Mouse (Mus musculus) heart, adult 8-10 months (tissue): ENCODE data around the gene Eif3i. TPM values are rescaled to one million over a fixed set of nuclear protein-coding genes. Genes with fewer than 3 reads are reported as not detected.

ENCODE experiments used
- DNase-seq: peaks from one replicate; pipeline ENCODE4 v3.0.0; 2022; ENCODE audit warnings: low spot score
- total RNA-seq, 4 experiments: library from RNA; stranded (reverse); gene quantifications; 2 replicates each; pipeline ENCODE4 v1.2.4; 2022

Eif3i gene
- total RNA-seq, 4 experiments from 2014 or later: 118 to 136 (median 130) TPM

DNA sequence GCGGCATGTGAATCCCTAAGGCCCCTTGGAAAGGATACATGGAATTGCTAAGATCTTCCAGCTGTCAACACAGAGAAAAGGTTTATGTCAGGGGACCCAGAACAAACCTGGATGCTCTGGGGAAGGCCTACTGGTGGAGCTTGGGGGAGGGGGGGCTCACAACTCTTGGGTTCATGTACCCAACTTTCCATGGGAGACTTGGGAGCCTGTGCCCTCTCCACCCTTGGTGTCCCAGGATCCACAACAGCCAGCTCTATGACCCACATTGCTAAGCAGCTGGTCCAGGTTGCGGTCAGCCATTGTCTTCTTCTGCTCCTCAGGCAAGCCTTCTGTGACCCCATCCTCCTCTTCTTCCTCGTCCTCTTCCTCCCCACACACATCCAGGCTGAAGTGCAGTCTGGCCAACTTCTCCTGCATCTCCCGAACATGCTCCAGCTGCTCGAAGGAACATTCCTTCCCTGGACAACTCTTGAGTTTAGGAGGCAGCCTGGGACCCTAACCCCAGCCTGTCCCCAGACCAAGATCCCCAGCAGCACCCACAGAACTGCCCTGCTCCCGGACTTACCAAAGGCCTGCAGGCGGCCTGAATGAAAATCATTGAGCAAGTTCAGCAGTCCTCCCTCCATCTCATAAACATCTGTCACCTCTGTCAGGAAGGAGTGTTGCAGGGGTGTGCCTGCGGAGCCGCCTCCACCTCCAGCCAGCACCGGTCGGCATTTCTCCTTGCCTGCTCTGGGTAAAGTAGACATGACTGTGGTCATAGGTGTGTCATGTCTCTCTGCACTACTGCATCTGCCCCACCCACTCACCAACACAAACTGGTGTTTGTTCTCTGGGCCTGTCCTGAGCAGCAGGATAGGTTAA lies 20.2 kb upstream of the Eif3i start:
- DNase-seq: no peak

DNA sequence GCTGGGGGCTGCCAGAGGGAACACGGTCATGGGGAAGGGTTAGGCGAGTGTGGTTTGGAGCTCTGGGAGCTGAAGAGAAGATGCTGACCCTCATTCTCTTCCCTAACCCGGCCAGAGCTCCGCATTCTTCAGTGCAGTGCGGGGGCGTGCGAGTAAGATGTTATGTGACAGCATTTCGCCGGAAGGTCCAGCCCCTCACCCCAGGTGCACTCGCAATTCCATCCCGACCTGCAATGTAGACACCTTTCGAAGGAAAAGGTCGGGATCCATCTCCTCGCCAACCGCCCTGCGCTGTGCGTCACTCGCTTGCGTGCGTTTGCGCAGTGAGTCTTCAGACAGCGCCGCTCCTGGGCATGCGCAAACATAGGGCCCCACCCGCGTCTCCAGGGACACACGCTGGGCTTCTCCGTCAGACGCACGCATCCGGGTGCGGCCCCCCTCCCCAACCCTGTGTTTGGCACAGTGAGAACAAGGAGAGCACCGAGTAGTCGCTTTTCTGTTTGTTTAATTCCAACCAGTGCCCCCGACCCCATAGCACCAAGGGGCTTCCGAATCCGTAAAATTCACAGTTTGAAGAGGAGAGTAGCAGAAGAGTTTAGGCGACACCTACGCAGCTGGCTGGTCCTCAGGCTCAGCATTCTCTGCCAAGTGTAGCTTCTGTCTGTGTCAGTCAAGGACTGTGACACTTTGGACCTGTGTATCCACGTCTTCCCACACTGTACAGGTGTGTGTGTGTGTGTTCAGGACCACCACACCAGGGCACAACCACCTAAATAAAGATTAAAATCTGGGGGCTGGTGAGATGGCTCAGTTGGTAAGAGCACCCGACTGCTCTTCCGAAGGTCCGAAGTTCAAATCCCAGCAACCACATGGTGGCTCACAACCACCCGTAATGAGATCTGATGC lies 18.6 kb upstream of the Eif3i start, which contains the start of gene Iqcc:
TSS of gene Iqcc (minus strand) at position 314 of the 906 bp plus-strand sequence.
- DNase-seq: peak; percentile 97

DNA sequence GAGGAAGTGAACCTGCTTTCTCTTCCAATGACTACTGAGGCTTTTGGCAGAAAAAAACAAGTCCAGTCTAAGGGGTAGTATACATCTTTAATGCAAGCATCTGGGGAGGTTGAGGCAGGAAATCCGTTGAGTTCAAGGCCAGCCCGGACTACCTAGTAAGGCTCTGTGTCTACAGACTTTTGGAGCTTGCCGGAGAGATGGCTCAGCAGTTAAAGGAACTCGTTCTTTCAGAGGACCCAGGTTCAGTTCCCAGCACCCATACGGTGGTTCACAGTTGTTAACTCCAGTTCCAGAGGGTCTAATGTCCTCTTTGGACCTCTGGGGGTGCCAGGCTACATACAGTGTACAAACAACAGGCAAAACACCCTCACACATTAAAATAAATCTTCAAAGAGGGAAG lies 17.6 kb upstream of the Eif3i start:
- DNase-seq: no peak

- no peak for DNase-seq
Observed at GRCm38 (mm10) chr4:129617121-129617641, 16.7 kb upstream of the Eif3i start.

- DNase-seq: no peak
Observed at GRCm38 (mm10) chr4:129616631-129617030, 16.2 kb upstream of the Eif3i start.

DNA sequence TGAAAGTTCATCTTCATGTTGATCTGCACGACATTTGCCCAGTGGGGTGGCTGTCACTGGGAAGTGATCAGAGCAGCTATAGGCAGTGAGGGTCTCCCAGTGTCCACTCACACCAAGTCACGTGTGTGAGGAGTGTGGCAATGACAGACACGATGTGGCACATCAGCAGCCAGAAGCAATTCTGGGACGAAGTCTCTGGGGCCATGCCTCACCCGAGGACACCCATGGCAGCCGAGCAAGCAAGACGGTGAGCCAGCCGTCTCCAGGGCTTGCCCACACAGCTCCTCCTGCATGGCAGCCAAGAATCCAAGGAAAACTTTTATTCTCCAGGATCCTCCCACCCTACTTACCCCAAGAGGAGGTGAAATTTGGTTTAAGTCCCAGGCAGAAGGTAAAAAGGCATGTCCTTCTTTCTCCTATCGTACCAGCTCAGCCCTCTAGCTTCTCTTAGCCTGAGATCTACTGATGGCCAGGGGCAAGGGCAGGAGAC lies 15.4 kb upstream of the Eif3i start:
- no peak for DNase-seq

DNA sequence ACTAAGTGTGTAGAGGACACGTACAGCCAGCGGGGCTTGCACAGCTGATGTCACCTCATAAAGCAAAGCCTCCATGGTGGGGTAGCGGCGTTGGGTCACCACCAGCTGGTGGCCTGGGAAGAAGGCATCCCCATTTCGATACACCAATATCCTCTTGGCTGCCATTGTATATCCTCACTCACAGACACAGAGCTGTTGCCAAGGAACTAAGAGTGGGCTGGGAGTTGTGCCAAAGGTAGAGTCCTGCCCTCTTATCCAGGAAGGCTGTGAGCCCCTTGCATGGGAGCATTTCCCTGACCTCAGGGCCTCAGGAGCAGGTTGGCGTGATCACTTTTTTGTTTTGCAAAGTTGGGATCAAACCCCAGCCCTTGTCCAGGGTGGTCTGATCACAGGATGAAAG lies 13.6 kb upstream of the Eif3i start, which contains the start of gene Dcdc2b:
TSS of gene Dcdc2b (minus strand) at position 165 of the 400 bp plus-strand sequence.
- DNase-seq: no peak

DNA sequence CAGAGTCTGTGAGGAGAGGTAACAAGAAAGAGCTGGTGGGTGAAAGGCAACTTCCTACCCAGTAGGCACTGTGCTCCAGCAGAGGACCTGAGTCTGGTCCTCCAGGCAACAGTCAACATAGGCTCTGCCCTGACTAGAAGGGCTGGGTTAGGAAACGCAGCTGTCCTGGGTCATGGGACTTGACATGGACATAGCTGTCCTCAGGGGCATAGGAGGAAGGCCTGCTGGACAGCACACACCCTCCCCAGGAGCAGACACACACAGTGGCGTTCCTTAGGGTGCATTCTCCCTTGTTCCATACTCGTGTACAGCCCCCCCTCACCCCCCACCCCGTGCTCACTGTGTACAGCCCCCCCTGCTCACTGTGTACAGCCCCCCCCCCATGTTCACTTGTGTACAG lies 10.0 kb upstream of the Eif3i start:
- DNase-seq: no peak

GRCm38 (mm10) chr4:129610026-129610425 lies 9.6 kb upstream of the Eif3i start:
- no peak for DNase-seq

DNA sequence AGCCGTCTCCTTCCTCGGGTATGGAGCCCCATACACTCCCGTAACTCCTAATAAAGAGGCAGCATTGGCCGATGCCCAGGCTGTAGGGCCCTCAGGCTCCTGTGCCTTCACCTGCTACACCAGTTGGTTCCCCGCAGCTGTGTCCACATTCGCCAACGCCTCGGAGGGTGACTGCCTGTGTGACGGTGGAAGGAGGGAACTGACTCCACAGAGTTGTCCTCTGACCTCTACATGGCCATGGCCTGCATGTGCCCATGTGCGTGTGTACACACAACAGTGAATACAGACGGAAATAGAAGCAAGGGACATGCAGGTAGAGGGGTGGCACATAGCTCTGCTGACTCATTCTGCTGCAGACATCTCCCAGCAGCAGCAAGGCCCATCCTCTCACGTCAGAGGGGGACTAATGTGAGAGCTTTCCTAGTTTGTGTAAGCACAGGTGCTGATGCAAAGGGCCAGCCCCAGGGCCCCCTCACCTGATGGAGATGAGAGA lies 8.7 kb upstream of the Eif3i start:
- DNase-seq: no peak

GRCm38 (mm10) chr4:129608426-129609025 lies 8.1 kb upstream of the Eif3i start:
- DNase-seq: peak; percentile 79

DNA sequence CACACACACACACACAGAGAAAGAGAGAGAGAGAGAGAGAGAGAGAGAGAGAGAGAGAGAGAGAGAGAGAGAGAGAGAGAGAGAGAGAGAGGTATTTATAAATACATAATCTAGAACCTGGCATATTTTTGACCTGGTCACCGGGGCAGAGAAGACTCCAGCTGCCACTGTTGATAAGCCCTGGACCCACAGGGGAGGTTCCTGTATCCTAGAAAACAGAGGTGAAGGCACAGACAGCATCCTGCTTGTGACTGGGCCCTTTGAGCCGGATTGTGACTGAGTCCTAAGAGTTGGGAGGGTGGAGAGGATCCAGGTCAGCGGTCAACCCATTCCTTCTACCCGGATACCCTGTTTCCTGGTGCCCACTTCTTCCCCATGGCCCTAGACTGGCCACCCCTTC lies 11.6 kb downstream of the Eif3i start:
- DNase-seq: no peak

GRCm38 (mm10) chr4:129586943-129587342 lies 13.5 kb downstream of the Eif3i start:
- DNase-seq: no peak

DNA sequence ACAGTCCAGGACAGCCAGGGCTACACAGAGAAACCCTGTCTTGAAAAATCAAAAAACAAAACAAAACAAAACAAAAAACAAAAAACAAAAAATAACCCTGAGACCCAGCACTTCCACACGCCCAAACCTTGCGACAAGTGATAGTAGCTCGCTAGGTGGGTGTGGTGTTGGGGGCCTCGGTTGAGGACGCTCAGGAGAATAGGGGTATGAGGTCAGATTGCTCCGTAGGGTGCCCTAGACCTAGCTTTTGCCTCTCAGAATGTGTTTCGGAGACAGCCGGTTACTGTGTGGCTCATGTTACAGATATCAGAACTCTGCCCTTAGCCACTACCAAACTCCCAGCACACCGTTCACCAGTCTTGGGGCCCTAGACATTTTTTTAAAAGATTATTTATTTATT lies 14.7 kb downstream of the Eif3i start:
- DNase-seq: no peak

- peak; percentile 82 for DNase-seq
Observed at GRCm38 (mm10) chr4:129584884-129585608, 15.4 kb downstream of the Eif3i start.

DNA sequence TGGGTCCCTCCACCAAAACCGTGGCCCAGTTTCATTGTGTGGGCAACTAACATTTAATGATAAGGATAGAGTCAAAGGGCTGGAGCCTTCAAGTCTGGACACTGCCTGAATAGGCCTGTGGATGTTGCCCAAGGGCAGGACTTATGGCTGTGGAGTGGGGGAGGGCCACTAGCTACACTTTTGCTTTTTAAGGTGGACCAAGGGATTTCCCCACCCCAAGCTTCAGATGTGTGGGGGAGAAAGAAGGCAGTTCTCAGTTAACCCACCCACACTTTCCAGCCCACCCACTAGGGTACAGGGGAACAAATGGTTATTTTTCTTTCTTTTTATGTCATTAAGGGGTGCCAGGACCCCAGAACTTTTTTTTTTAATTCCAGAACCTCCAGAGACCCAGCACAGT lies 16.1 kb downstream of the Eif3i start:
- DNase-seq: no peak

DNA sequence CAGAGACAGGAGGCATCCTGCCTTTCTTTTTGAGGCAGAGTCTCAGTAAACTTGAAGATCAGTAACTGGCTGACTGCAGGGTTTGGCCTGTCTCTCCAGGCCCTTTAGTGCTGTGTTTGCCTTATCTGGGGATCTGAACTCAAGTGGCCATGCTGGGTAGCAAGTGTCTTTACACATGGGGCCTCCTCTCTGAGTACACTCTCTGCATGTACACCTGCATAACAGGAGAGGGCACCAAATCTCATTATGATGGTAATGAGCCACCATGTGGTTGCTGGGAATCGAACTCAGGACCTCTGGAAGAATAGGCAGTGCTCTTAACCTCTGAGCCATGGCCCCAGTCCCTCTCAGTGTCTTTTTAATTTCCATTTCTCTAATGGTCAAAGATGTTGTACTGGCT lies 18.2 kb downstream of the Eif3i start:
- no peak for DNase-seq

- no peak for DNase-seq
Observed at GRCm38 (mm10) chr4:129580347-129580746, 20.1 kb downstream of the Eif3i start.

GRCm38 (mm10) chr4:129578466-129578865 lies 22.0 kb downstream of the Eif3i start, which contains the start of gene Fam167b:
Gene Fam167b, minus strand, starts transcription at chr4:129578549.
- peak; percentile 51 for DNase-seq

DNA sequence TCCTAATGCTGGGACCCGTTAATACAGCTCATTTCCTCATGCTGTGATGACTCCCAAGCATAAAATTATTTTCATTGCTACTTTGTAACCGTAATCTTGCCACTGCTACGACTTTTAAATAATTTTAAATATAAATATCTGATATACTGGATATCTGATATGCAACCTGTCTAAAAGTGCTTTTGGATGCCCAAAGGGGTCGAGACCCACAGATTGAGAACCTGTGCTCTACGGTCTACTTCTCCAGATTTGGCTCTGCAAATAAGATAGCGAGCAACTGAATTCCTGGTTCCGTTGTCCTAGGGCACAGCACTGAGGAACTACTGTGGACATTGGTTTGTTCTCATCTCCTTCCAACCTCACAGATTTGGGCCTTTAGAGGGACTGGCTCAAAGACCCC lies 22.8 kb downstream of the Eif3i start:
- DNase-seq: no peak
